Mouse (Mus musculus) layer of hippocampus, adult 18-20 months (tissue): ENCODE results near the gene Robo1. TPM values are rescaled to one million over a fixed set of nuclear protein-coding genes. Genes with fewer than 3 reads are reported as not detected.

ENCODE experiments used
- DNase-seq, 2 experiments: peaks; one replicate each; pipeline ENCODE4 v3.0.0; 2022; ENCODE audit warnings: low spot score in 2 of 2
- total RNA-seq, 2 experiments: library from RNA; stranded (reverse); gene quantifications; 2 replicates each; pipeline ENCODE4 v1.2.3; 2021

Gene Robo1
- total RNA-seq, 2 experiments from 2014 or later: 49.5 to 52.3 TPM

GRCm38 (mm10) chr16:72800788-72801187 is 492.7 kb downstream of the Robo1 start:
- no peak for DNase-seq

GRCm38 (mm10) chr16:72808351-72808750 is 500.2 kb downstream of the Robo1 start:
- DNase-seq: no peak

GRCm38 (mm10) chr16:72810942-72811341 is 502.8 kb downstream of the Robo1 start:
- peak; percentile 19 to 68 for DNase-seq

- DNase-seq: peak in 1 of 2 experiments; percentile 52
Measured at GRCm38 (mm10) chr16:72811494-72811893, 503.4 kb downstream of the Robo1 start.

- DNase-seq: no peak
Measured at GRCm38 (mm10) chr16:72811908-72812307, 503.8 kb downstream of the Robo1 start.

- DNase-seq: no peak
Measured at GRCm38 (mm10) chr16:72828381-72828780, 520.3 kb downstream of the Robo1 start.

- no peak for DNase-seq
Measured at GRCm38 (mm10) chr16:72829530-72829929, 521.4 kb downstream of the Robo1 start.

- no peak for DNase-seq
Measured at GRCm38 (mm10) chr16:72830394-72831056, 522.4 kb downstream of the Robo1 start.

GRCm38 (mm10) chr16:72834266-72834665 is 526.2 kb downstream of the Robo1 start:
- DNase-seq: no peak

GRCm38 (mm10) chr16:72839031-72839430 is 530.9 kb downstream of the Robo1 start:
- DNase-seq: no peak

GRCm38 (mm10) chr16:72841066-72841465 is 533.0 kb downstream of the Robo1 start:
- no peak for DNase-seq

GRCm38 (mm10) chr16:72854101-72854500 is 546.0 kb downstream of the Robo1 start:
- DNase-seq: peak in 1 of 2 experiments; percentile 54

GRCm38 (mm10) chr16:72854809-72855503 is 546.9 kb downstream of the Robo1 start:
- no peak for DNase-seq

- peak in 1 of 2 experiments; percentile 38 for DNase-seq
Measured at GRCm38 (mm10) chr16:72861707-72862277, 553.7 kb downstream of the Robo1 start.

GRCm38 (mm10) chr16:72866011-72866410 is 557.9 kb downstream of the Robo1 start:
- DNase-seq: no peak

GRCm38 (mm10) chr16:72874934-72875732 is 567.0 kb downstream of the Robo1 start:
- peak in 1 of 2 experiments; percentile 17 for DNase-seq

- DNase-seq: peak; percentile 28 to 72
Measured at GRCm38 (mm10) chr16:72888108-72888507, 580.0 kb downstream of the Robo1 start.

GRCm38 (mm10) chr16:72889401-72889800 is 581.3 kb downstream of the Robo1 start:
- DNase-seq: no peak

- peak in 1 of 2 experiments; percentile 37 for DNase-seq
Measured at GRCm38 (mm10) chr16:72897125-72897524, 589.0 kb downstream of the Robo1 start.

GRCm38 (mm10) chr16:72908895-72909294 is 600.8 kb downstream of the Robo1 start:
- no peak for DNase-seq

GRCm38 (mm10) chr16:72913134-72913533 is 605.0 kb downstream of the Robo1 start:
- peak; percentile 64 to 72 for DNase-seq
